Mouse (Mus musculus) left cerebral cortex, postnatal 25 days (tissue): Measurements from ENCODE around the gene Tor1b. TPM values are rescaled to one million over a fixed set of nuclear protein-coding genes. Genes with fewer than 3 reads are reported as not detected.
A peak's percentile ranks its signal among the peaks of the same experiment; 100 is the strongest.

ENCODE experiments used
- DNase-seq, 2 experiments: peaks; one replicate each; pipeline ENCODE4 v3.0.0; 2022; ENCODE audit warnings: low spot score in 2 of 2, mixed read lengths in 1 of 2
- intact Hi-C: fragments of 180-260 bp; cut with DNase I; formaldehyde crosslinking; loops from one replicate; pipeline ENCODE4 v1.15.1; 2025
- total RNA-seq, 2 experiments: library from RNA; stranded (reverse); gene quantifications; 2 replicates each; pipeline ENCODE4 v1.2.3; 2021

Tor1b gene
- total RNA-seq, 2 experiments from 2014 or later = 31.7 to 32.8 TPM

DNA sequence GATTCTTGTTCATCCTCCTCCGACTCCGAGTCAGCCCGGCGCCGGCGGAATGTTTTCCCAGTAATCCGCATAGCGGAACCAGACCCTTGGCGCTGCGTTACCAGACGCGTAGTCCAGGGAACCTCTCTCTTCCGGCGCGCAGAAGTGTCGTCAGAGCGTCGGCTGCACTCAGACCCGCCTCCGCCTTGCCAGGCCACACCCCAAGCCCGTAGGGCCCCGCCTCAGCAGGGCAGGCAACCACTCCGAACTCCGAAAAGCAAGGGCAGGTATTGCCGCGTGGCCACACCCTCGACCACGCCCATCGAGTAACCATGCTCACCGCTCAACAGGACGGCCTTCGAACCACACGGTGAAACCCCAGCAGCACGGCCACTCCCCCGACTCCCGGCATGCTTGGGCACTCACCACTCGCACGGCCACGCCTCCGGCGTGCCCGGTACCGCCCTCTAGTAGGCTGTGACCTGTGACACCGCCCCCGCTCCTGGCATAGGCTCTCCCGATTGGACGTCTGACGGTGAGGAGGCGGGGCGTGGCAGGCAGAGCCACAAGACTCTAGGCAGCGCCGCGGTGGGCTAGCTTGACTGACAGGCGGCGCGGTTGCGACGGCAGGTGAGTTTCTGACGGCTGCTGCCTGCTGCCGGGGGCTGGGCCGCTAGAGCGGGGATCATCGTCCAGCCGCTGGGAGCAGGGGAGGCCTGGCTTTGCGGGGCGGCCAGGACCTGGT lies 29.2 kb downstream of the Tor1b start, which contains the start of the genes BC005624 and Usp20:
TSS of gene BC005624 (minus strand) at position 412 of the 724 bp plus-strand sequence.
TSS of gene Usp20 (plus strand) at position 490 of the 724 bp plus-strand sequence.
- DNase-seq = peak; percentile 100
- intact Hi-C loops = loop anchor here (5.0 kb wide), 1 partner anchor 160 kb away; the partner anchor contains the start of gene Fnbp1

- intact Hi-C loops = loop anchor here (5.0 kb wide), 1 partner anchor 159 kb away; the partner anchor contains the start of gene Fnbp1
- no peak for DNase-seq
These were observed 30.3 kb downstream of the Tor1b start for GRCm38 (mm10) chr2:30983024-30983423.

- intact Hi-C loops = no loop called here
These were observed 32.6 kb downstream of the Tor1b start for GRCm38 (mm10) chr2:30985111-30986020.

DNA sequence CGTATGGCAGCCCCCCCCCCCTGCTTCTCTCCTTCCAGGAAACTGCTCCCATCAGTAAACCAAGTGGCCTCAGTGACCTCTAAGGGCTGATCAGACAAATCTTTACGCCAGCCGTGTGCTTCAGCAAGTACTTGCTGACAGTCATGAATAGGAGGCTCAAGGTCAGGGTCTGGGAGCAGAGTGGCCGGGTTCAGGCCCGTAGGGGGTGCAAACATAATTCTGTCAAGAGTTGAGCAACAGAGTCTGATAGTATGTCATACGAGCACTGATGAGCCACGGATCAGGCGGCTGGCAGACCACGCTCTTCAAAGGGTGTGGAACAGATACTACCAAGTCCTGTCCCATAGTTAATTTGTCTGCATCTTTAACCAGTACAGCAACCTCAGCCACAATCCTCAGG lies 37.5 kb downstream of the Tor1b start:
- no peak for DNase-seq
- intact Hi-C loops = no loop called here

More at GRCm38 (mm10) chr2:30985111-30986020, 32.6 kb downstream of the Tor1b start:
- peak; percentile 26 to 52 for DNase-seq

- intact Hi-C loops = no loop called here
- no peak for DNase-seq
These were observed 42.1 kb downstream of the Tor1b start for GRCm38 (mm10) chr2:30994853-30995252.

GRCm38 (mm10) chr2:30995432-30995996 lies 42.8 kb downstream of the Tor1b start:
- DNase-seq = no peak
- intact Hi-C loops = no loop called here

DNA sequence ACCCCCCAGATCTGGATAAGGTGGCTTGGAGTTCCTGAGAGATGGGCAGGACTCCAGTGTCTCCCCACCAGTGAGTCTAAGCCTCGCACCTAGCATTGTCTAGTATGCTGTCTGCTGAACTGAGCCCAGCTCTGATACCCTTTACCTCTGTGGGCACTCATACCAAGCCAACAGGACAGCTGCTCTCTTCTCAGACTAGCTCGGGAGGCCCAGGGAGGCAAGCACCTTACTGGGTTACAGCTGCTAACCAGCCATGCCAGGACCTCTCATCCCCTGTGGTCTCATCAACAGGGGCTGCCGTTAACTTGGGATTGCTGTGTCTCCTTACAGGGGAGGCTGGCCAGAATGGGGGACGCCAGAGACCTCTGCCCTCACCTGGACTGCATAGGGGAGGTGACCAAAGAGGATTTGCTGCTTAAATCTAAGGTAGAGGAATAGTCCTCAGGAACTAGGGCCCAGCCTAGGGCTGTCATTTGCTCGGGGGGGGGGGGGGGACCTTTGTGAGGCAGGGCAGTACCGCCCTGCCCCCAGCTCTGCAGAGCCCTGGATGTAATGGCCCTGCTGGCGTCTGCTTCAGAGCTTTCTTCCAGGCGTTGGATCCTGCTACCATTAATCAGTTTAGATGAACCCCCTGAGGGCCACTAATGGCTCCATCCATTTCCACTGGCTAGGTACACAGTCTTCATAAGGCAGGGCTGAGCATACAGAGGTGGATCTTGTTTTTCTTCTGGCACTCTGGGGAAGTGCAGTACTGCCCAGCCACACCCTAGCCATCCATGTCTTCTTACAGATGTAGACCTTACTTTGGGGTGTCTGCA lies 45.9 kb downstream of the Tor1b start:
- DNase-seq = no peak
- intact Hi-C loops = no loop called here

- DNase-seq = no peak
- intact Hi-C loops = no loop called here
These were observed 50.1 kb downstream of the Tor1b start for GRCm38 (mm10) chr2:31002857-31003256.

DNA sequence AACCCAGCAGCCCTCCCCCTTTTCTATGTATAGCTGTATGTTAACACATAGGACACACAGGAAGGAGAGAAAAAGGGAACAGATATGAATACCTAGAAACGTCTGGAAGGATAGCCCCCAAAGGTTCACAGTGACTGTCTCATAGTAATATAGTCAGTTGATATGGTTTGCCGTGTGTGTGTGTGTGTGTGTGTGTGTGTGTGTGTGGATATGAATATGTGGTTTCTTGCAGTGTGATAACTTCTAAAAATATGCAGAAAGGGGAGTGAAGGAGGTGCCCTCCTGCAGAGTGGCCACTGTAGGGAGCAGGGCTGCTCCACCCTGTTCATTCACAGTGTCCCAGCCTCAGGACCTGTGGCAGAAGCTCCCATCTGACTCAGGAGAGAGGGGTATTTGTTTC lies 52.7 kb downstream of the Tor1b start:
- intact Hi-C loops = no loop called here
- no peak for DNase-seq

GRCm38 (mm10) chr2:31006434-31006833 lies 53.7 kb downstream of the Tor1b start:
- DNase-seq = no peak
- intact Hi-C loops = no loop called here

- intact Hi-C loops = no loop called here
- DNase-seq = no peak
These were observed 54.4 kb downstream of the Tor1b start for GRCm38 (mm10) chr2:31007208-31007607.

Other genes with a start within 250 kb of the Tor1b start
- gene 1700001O22Rik, start 149.3 kb upstream of the Tor1b start, total RNA-seq = 1 to 10 TPM; 6.8 to 7.0 TPM
- gene Ntmt1, start 145.1 kb upstream of the Tor1b start, total RNA-seq = 10 to 100 TPM; 35.0 to 37.2 TPM
- gene Asb6, start 122.6 kb upstream of the Tor1b start, total RNA-seq = 10 to 100 TPM; 36.7 to 38.6 TPM
- 1 to 10 TPM; 1.3 to 2.4 TPM for gene Prrx2, start 118.0 kb upstream of the Tor1b start, total RNA-seq
- 1 to 10 TPM; 4.5 to 5.1 TPM for gene Ptges, start 23.1 kb upstream of the Tor1b start, total RNA-seq
- 10 to 100 TPM; 36.1 to 39.2 TPM for gene Tor1a, start 15.0 kb downstream of the Tor1b start, total RNA-seq
- 10 to 100 TPM; 60.8 to 63.3 TPM for gene BC005624, start 29.2 kb downstream of the Tor1b start, total RNA-seq
- 10 to 100 TPM; 66.2 to 72.1 TPM for gene Usp20, start 29.3 kb downstream of the Tor1b start, total RNA-seq
- 10 to 100 TPM; 84.0 to 87.3 TPM for gene Fnbp1, start 189.0 kb downstream of the Tor1b start, total RNA-seq
- gene Gpr107, start 199.4 kb downstream of the Tor1b start, total RNA-seq = 10 to 100 TPM; 45.0 to 52.4 TPM